Mouse (Mus musculus) adrenal gland, adult 8-10 months (tissue): ENCODE data around the gene Rps8. TPM values are rescaled to one million over a fixed set of nuclear protein-coding genes. Genes with fewer than 3 reads are reported as not detected.

Experiments used
- DNase-seq: peaks from one replicate; pipeline ENCODE4 v3.0.0; 2022
- microRNA-seq, 2 experiments: library from miRNA; unstranded; fragments of <30 nt; microRNA quantifications; one replicate each; pipeline ENCODE4 v1.2.0; 2022
- total RNA-seq, 4 experiments: library from RNA; stranded (reverse); gene quantifications; 2 replicates each; pipeline ENCODE4 v1.2.4; 2022

Rps8 gene
- total RNA-seq, 4 experiments from 2014 or later = 974 to 1,059 (median 1,012) TPM

DNA sequence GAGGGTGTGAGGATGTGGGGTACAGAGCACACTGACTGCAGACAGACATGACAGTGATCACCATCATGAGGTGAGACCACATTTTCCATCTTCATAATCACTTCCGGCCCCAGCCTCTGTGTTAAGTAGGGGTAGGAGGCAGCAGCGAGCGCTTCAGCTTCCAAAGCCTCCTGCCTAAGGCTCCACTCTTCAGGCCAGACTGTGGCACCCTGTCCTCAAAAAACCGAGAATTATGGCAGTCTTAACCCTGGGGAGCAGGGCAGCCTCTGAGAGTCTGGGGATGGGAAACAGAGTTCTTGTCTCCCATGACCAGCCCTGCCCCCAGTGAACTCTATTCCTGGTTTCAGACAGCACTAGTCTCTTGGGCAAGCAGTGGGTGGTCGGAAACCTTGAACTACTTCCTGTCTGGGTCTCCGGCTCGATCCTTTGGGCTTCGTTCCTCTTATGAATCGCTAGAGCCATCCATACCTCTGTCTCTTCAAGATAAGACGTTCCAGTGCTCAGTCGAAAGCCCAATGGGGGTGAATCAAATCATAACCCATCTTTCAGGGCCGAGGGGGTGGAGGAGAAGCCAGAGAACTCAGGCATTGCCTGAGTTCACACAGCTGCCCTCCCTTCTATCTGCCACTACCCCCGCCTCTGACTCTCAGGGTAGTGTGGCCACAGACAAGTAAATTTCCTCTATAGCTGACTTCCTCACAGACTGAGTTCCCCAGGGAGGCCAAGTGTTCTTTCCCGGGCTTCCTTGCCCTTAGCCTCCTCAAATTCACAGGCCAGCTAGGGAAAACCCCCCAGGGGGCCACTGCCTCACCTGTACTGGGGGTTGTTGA is 31.3 kb downstream of the Rps8 start:
- DNase-seq = no peak

GRCm38 (mm10) chr4:117124218-117124517 is 31.9 kb downstream of the Rps8 start:
- DNase-seq = no peak

GRCm38 (mm10) chr4:117123546-117124217 is 32.4 kb downstream of the Rps8 start:
- DNase-seq = no peak

GRCm38 (mm10) chr4:117122209-117122608 is 33.8 kb downstream of the Rps8 start:
- no peak for DNase-seq

DNA sequence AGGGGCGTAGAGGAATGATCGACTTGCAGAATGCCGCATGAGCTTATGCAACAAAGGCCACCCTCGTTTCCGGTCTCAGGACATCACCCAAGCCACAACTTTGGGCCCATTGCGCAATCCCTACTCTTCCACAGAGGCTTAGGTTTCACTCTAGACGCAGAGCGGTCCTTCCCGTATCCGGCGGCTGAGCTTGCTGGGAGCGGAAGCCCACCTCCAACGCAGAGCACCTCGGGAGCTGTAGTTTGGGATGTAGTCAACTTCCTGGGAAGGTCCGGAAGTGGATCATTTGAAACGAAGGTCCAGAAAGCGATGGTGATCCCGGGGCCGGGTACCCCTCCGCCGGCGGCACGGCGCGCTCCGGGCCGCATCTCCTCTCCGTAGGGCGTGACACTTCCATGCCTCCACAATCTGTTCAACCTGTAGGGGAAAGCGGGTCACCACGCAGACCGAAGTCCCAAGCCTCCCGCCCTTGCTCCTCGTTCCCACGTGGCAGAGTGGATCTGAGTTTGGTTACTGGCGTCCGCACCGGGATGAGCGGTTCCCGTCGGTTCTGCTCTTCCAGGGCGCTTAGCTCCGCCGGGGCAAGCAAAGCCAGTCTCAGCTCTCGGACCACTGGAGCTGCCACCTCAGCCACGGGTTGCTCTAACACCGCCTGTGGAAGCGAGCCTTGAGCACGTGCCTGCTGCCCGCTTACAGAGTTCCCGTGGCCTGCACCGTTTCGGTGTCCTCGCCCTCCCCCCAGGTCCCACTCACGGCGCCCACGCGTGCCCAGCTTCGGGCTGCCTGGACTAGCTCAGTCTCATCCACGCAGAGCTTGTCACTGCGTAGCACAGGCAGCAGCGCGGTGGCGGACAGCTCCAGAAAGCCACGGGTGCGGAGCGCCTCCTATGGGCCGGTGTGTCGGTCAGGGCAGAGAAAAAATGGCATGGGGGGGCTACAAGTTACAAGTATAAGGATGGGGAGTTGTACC is 35.3 kb downstream of the Rps8 start:
- peak; percentile 98 for DNase-seq

DNA sequence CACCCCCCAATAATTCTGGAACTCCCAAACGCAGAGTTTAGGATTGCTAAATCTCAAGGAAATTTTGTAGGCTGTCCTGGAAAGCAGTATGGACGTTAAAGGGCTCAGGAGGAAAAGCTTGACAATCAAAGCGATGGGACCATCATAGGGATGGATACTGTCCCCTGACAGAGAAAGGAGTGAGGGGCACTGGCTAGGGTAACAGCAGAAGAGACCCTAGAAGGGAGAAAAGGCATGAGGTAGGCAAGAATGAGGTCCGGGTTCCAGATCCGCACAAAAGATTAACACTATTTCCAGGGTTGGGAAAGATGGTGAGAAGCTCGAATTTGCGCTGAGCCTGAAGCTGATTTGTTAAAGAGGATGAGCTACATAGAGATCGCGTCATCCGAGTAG is 36.0 kb downstream of the Rps8 start:
- no peak for DNase-seq

- DNase-seq = no peak
Observed at GRCm38 (mm10) chr4:117119636-117120035, 36.4 kb downstream of the Rps8 start.

DNA sequence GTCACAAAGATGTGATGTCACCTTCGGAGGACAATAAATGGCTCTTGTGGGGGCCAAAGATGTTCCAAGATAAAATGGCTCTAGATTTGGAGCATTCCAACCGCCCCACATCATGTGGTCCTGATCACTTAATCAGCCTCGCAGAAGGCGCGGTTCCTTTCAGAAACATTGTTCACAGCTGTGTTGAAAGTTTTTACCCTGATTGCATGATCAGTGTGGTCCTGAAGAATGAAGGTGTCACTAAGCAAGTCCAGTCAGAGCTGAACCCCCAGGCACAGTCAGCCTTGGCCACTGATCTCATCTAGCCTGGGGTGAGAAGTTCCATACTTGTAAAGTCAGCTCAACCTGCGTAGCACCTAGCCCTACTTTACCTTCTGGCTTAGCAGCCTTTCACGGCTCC is 38.1 kb downstream of the Rps8 start:
- DNase-seq = no peak

DNA sequence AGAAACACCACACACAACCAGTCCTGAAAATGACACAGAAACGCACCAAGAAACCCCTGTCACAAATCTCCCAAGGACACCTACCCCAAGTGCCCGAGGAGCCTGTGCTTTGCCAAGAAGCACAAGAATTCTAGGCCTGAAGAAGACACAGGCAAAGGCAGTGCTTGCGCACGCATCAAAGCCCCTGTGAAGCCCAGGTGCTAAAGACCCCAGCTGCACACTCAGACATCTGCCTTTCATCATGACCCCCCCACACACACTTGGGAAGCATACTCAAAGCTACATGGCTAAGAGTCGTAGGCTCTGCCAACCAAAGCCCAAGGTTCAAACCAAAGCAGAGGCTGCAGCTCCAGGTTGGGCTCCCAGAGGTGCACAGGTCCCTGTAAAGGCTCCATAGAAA is 40.5 kb downstream of the Rps8 start:
- no peak for DNase-seq

DNA sequence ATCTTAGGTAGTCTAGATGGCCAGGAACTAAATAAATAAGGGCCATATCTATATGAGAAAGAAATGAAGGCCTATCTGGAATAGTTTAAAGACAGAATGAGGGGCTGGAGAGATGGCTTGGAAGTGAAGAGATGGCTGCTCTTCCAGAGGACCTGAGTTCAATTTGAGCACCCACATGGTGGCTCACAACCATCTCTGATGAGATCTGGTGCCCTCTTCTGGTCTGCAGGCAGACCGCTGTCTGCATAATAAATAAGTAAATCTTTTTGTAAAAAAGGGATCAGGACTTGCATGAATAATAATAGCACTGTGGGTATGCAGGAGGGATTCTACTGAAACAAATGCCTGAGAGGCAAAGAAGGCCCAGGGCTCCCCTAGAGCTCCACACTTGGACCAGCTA is 42.8 kb downstream of the Rps8 start:
- no peak for DNase-seq

GRCm38 (mm10) chr4:117110985-117111384 is 45.1 kb downstream of the Rps8 start:
- no peak for DNase-seq

DNA sequence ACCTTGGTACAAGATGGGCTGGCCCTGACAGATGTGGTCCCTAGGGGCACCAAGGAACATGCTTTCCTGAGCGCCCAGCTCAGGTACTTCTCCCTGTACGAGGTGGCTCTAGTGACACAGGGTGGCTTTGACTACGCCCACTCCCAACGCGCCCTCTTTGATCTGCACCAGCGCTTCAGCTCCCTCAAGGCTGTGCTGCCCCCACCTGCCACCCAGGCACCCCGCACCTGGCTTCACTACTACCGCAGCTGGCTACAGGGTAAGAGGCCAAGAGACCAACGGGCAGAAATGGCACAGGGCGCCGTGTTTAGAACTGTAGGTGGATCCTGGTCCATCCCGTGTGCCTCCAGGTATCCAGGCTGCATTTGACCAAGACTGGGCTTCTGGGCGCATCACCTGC is 45.8 kb downstream of the Rps8 start:
- no peak for DNase-seq

DNA sequence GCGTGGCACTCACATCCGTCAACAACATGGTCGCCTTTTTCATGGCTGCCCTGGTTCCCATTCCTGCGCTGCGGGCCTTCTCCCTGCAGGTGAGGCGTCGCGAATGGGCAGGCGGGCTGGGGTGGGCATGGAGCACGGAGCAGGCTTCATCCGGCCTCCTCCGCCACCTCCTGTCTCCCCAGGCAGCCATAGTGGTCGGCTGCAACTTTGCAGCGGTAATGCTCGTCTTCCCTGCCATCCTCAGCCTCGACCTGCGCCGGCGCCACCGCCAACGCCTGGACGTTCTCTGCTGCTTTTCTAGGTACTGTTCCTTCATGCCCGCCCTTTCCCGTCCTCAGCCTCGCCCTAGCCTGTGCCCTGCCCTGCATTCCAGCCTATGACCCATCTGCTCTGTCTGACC is 46.7 kb downstream of the Rps8 start:
- no peak for DNase-seq

- no peak for DNase-seq
Observed at GRCm38 (mm10) chr4:117108524-117108849, 47.6 kb downstream of the Rps8 start.

DNA sequence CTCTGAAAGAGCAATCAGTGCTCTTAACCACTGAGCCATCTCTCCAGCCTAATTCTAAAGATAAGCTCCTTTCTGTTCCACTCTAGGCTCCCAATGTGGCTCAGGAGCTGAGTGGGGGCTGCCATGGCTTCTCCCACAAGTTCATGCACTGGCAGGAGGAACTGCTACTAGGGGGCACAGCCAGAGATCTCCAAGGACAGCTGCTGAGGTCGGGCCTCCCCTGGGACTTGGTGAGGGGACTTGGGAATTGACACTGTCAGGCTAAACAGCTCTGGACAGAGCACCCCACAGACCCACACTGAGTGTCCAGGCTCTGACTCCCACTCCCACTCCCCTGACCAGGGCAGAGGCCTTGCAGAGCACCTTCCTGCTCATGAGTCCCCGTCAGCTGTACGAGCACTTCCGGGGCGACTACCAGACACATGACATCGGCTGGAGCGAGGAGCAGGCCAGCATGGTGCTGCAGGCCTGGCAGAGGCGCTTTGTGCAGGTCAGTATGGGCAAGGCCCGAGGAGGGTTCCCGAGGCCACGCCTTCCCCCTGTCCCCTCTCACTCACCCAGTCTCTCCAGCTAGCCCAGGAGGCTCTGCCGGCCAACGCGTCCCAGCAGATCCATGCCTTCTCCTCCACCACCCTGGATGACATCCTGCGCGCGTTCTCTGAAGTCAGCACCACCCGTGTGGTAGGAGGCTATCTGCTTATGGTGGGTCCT is 48.1 kb downstream of the Rps8 start:
- DNase-seq = no peak

GRCm38 (mm10) chr4:117105127-117105526 is 50.9 kb downstream of the Rps8 start:
- no peak for DNase-seq

- no peak for DNase-seq
Observed at GRCm38 (mm10) chr4:117104672-117105071, 51.4 kb downstream of the Rps8 start.

Small RNA genes lying within 50 kb of the gene (microRNA-seq; reads per million reads assigned to microRNA genes)
- gene Gm22398 = 0 reads per million in 2 experiments

Other genes with a start within 250 kb of the Rps8 start
- 100 to 1,000 TPM; 123 to 137 (median 128) TPM for gene Urod, start 161.8 kb downstream of the Rps8 start, total RNA-seq
- 10 to 100 TPM; 29.5 to 41.4 (median 34.6) TPM for gene Hectd3, start 160.9 kb downstream of the Rps8 start, total RNA-seq
- 10 to 100 TPM; 32.2 to 40.2 (median 33.8) TPM for gene Eif2b3, start 136.8 kb downstream of the Rps8 start, total RNA-seq
- gene Ptch2, start 60.2 kb downstream of the Rps8 start, total RNA-seq = 1 to 10 TPM; 3.8 to 9.0 (median 8.3) TPM
- 10 to 100 TPM in 1 of 4 experiments, 1 to 10 TPM in 3; 6.6 to 11.4 (median 9.1) TPM for gene Btbd19, start 30.5 kb downstream of the Rps8 start, total RNA-seq
- gene Tctex1d4, start 29.4 kb downstream of the Rps8 start, total RNA-seq = not detected
- 10 to 100 TPM in 1 of 4 experiments, 1 to 10 TPM in 3; 4.5 to 18.0 (median 5.8) TPM for gene Plk3, start 22.3 kb downstream of the Rps8 start, total RNA-seq
- gene Kif2c, start 26.4 kb upstream of the Rps8 start, total RNA-seq = 1 to 10 TPM in 1 of 4 experiments, under 1 TPM in 3; 0.87 to 1.1 (median 0.93) TPM
- 100 to 1,000 TPM in 1 of 4 experiments, 10 to 100 TPM in 3; 52.4 to 103 (median 74.9) TPM for gene Tmem53, start 95.7 kb upstream of the Rps8 start, total RNA-seq
- 1 to 10 TPM; 2.6 to 3.7 (median 3.0) TPM for gene Armh1, start 95.9 kb upstream of the Rps8 start, total RNA-seq